Mouse (Mus musculus) bone marrow macrophage, adult 2 months (primary cell): ENCODE results near the gene Hephl1. TPM values are rescaled to one million over a fixed set of nuclear protein-coding genes. Genes with fewer than 3 reads are reported as not detected.

Experiments
- H3K27ac ChIP-seq: 2 replicates; pipeline ENCODE4 v1.5.1; 2012; ENCODE audit warnings: low read depth, low read length; ENCODE audit not compliant: insufficient read depth
- H3K4me1 ChIP-seq: 2 replicates; pipeline ENCODE4 v1.6.1; 2012; ENCODE audit warnings: low read length; ENCODE audit not compliant: control insufficient read depth, insufficient read depth
- H3K4me3 ChIP-seq: 2 replicates; pipeline ENCODE4 v1.5.1; 2012; ENCODE audit warnings: mild to moderate bottlenecking, low read length, moderate library complexity; ENCODE audit not compliant: insufficient read depth
- CTCF ChIP-seq: IDR thresholded peaks from 2 replicates; pipeline ENCODE4 v1.5.1; 2012; ENCODE audit warnings: low read depth, mild to moderate bottlenecking, low read length, moderate library complexity
- POLR2A ChIP-seq: IDR thresholded peaks from 2 replicates; pipeline ENCODE4 v1.6.1; 2012; ENCODE audit warnings: mild to moderate bottlenecking, low read depth, low read length, borderline replicate concordance
- polyA plus RNA-seq: library from polyadenylated mRNA; stranded (reverse); fragments of >200 nt; gene quantifications from 2 replicates; pipeline ENCODE4 v1.2.4, GENCODE M21; 2012; ENCODE audit not compliant: missing spikeins, insufficient read depth, insufficient read length

Gene Hephl1
- polyA plus RNA-seq, 1 experiment, result not detected

GRCm38 (mm10) chr9:15036405-15036804 is 75.5 kb downstream of the Hephl1 start:
- TF ChIP-seq CTCF (no peak), POLR2A (no peak)
- Histone ChIP-seq H3K4me3 (no peak overlapping the region), H3K27ac (no peak overlapping the region), H3K4me1 (peaks cover 38% of the 10 kb centered on the region)

DNA sequence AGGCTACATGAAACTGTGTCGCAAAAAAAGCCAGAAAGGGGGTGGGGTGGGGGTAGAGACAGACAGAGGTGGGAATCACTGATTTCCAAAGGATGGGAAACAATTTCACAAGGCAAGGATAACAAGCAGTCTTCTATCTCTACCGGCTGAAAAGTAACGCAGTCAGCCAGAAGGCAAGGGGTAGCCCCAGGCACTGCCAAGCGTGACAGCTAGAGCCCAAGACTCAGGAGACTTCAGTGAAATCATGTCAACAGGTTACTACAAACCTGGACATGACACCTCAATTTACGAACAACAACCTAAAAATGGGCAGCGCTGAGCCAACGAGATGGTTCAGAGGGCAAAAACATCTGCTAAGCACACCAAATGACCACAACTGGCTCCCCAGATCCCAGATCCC is 75.9 kb downstream of the Hephl1 start:
- Histone ChIP-seq H3K27ac (no peak overlapping the region), H3K4me3 (no peak overlapping the region), H3K4me1 (peaks cover 38% of the 10 kb centered on the region)
- no peak for TF ChIP-seq POLR2A
- no peak for TF ChIP-seq CTCF

DNA sequence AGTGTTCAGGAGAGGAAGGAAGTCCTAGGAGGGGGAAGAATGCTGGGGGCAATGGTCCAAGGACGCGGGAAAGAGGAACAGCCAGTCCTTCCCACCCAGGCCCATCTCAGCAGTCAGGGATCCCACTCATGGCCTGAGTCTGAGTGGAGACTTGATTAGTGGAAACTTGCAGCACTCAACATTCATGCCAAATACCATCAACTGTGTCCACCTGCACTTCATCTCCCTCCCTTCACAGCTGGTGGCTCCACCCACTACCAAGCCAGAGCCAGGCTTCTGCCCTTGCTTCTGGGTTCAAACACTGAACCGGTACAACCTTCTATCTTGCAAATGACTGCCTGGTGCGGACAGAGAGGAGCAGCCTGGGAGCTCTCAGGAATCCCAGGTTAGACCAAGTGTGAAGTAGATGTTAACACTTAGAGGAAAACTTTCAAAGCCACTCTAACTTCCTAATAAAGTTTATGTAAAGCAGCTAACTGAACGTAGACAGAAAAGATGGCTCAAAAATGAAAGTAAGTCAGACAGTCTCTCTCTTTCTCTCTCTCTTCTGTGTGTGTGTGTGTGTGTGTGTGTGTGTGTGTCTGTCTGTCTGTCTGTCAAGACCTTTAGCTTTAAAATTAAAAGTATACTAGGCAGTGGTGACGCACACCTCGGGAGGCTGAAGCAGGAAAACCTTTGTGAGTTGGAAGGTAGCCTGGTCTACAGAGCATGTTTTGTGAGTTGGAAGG is 77.2 kb downstream of the Hephl1 start:
- Histone ChIP-seq H3K4me3 (no peak overlapping the region), H3K27ac (peak overlapping the region; percentile 70), H3K4me1 (peaks cover 40% of the 10 kb centered on the region)
- TF ChIP-seq CTCF, result no peak
- no peak for TF ChIP-seq POLR2A

DNA sequence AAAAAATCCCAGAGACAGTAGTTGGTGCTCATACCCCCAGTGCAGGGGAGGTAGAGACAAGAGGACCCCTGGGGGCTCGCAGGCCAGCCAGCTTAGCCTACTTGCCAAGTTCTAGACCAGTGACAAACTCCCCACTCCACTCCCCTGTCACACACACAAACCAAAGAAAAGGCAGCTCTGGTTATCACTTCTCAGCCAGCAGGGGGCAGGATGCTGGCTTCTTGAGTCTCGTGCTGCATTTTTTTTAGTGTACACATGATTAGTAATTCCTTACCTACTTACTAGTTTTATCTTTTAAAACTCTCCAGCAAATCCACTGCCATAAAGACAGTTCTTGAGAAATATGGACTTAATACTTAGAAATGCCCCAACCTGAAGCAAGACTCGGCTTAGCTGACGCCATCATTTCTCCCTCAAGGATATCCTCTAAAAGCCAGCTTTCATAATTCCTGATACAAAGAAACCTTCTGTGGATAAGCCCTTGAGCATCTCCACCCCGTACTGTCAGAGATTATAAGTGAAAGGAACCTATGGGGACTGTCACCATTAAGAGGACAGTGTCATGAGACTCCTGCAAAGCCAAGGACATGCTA is 78.2 kb downstream of the Hephl1 start:
- H3K27ac ChIP-seq, result peak overlapping the region; percentile 70
- peaks cover 40% of the 10 kb centered on the region for H3K4me1 ChIP-seq
- TF ChIP-seq POLR2A (no peak), CTCF (peak; percentile 68; the same call in 1 of the 2 replicates)
- no peak overlapping the region for H3K4me3 ChIP-seq

DNA sequence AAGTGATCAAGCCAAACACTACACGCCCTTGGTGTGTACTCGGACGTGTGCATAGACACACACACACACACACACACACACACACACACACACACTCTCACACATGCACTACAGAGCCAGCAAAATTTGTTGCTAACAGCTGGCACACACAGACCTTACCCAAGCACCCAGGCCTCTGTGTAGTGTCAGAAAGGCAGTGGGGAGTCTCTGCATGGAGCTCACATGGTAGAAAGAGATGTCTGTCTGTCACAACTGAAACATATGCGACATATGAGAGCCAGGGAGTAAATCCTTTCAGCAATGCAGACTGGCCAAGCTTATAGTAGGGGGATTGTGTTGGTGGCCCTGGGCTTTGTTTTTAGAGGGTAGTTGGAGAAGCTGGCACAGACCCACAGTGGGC is 79.1 kb downstream of the Hephl1 start:
- no peak overlapping the region for H3K4me3 ChIP-seq
- TF ChIP-seq CTCF, result no peak
- TF ChIP-seq POLR2A, result no peak

DNA sequence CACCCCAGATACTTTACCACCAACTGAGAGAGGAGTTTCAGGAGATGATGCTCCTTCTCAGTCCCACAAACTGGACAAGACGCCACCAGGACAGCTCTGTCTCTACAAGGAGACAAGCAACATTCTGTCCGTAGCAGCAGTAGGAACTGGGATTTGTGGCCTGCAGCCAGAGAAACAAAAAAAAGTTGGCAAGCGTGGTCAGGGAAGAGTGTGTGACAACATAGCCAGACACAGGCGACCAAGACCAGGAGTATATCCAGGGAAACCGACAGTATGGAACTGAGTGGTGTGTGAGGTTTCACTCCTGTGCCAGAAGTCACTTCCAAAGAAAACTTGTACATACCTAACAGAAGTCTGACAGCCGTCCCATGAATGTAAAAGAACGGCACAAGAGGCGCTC is 81.1 kb downstream of the Hephl1 start:
- TF ChIP-seq POLR2A, result no peak
- no peak for TF ChIP-seq CTCF
- Histone ChIP-seq H3K4me1 (peaks cover 24% of the 10 kb centered on the region), H3K27ac (no peak overlapping the region), H3K4me3 (no peak overlapping the region)

More for the DNA sequence above, 79.1 kb downstream of the Hephl1 start:
- H3K27ac ChIP-seq, result no peak overlapping the region
- H3K4me1 ChIP-seq, result peaks cover 40% of the 10 kb centered on the region

DNA sequence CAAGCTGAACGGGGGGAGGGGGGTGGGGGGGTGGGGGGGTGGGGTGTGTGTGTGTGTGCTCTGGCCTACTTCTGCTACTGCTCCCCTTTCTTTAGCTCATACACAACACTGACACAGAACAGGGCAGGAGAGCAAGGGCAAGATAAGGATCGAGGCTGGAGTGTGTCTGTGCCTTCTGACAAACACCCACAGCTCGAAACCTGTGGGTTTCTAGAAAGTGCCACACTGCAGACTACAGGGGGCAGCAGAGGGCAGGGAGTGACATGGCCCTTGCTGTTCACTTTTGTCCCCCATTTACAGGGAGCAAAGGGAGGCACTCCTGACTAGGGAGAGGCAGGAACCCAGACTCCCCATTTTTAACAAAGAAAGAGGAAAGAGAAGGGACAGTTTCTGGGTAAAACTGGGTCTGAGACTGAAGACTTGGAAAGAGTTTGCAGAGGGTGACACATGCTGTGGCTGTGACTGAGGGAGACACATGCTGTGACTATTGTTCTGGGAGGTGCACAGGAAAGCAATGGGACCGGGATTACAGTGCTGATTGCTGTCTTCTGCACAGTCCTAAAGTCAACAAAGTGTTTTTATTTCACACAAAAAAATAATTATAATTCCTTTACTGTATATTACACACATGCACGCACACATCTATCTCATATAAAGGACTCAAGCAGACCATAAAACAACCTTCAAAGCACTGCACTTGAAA is 82.7 kb downstream of the Hephl1 start:
- TF ChIP-seq CTCF, result peak; percentile 79
- TF ChIP-seq POLR2A, result no peak
- Histone ChIP-seq H3K4me3 (no peak overlapping the region), H3K4me1 (peaks cover 15% of the 10 kb centered on the region), H3K27ac (no peak overlapping the region)

- Histone ChIP-seq H3K4me3 (no peak overlapping the region), H3K4me1 (peaks cover 2% of the 10 kb centered on the region; the same call in 1 of the 2 replicates), H3K27ac (no peak overlapping the region)
- TF ChIP-seq POLR2A (no peak), CTCF (peak; percentile 31; the same call in 1 of the 2 replicates)
Observed at GRCm38 (mm10) chr9:15027725-15028124, 84.2 kb downstream of the Hephl1 start.

GRCm38 (mm10) chr9:15023049-15023448 is 88.9 kb downstream of the Hephl1 start:
- TF ChIP-seq POLR2A (no peak), CTCF (no peak)
- H3K27ac ChIP-seq, result no peak overlapping the region
- H3K4me1 ChIP-seq, result peaks cover 5% of the 10 kb centered on the region
- H3K4me3 ChIP-seq, result no peak overlapping the region

GRCm38 (mm10) chr9:15021156-15021555 is 90.8 kb downstream of the Hephl1 start:
- TF ChIP-seq CTCF, result no peak
- TF ChIP-seq POLR2A, result no peak
- Histone ChIP-seq H3K27ac (no peak overlapping the region), H3K4me3 (no peak overlapping the region), H3K4me1 (peaks cover 10% of the 10 kb centered on the region)
